Mouse (Mus musculus) heart, embryonic 14.5 days (tissue): Measurements from ENCODE around the gene Ift74. TPM values are rescaled to one million over a fixed set of nuclear protein-coding genes. Genes with fewer than 3 reads are reported as not detected.

Experiments
- ATAC-seq: fragments of 200-750 bp; cut with Nextera tagmentation; 2 replicates; pipeline ENCODE4 v1.8.0; 2017; ENCODE audit warnings: low read depth, moderate TSS enrichment; ENCODE audit not compliant: insufficient number of reproducible peaks, insufficient read depth, low FRiP score
- H3K27ac ChIP-seq, 2 experiments: fragments of 200-500 bp in 1 of 2; fragments of 300-500 bp in 1 of 2; sonication (generic) in 1 of 2; replicated peaks in 1 of 2; 2 replicates each; pipeline ENCODE4 v1.5.1; 2012 to 2014; ENCODE audit warnings: low read depth in 2 of 2, low read length in 2 of 2, control low read depth in 1 of 2, mild to moderate bottlenecking in 1 of 2, mixed read lengths in 1 of 2; ENCODE audit not compliant: control insufficient read depth in 1 of 2, insufficient read depth in 1 of 2
- H3K27me3 ChIP-seq: fragments of 300-500 bp; sonication (generic); 2 replicates; pipeline ENCODE4 v1.6.1; 2014; ENCODE audit warnings: mild to moderate bottlenecking, low read length, control low read depth; ENCODE audit not compliant: control insufficient read depth, insufficient read depth
- H3K36me3 ChIP-seq: fragments of 300-500 bp; sonication (generic); 2 replicates; pipeline ENCODE4 v1.6.1; 2014; ENCODE audit warnings: mild to moderate bottlenecking, control low read depth, low read length, mixed read lengths; ENCODE audit not compliant: control insufficient read depth, insufficient read depth
- H3K4me1 ChIP-seq, 2 experiments: fragments of 200-500 bp in 1 of 2; fragments of 300-500 bp in 1 of 2; sonication (generic) in 1 of 2; 2 replicates each; pipeline ENCODE4 v1.6.1; 2012 to 2014; ENCODE audit warnings: low read length in 2 of 2, control low read depth in 1 of 2, mixed read lengths in 1 of 2; ENCODE audit not compliant: control insufficient read depth in 2 of 2, insufficient read depth in 2 of 2
- H3K4me2 ChIP-seq: fragments of 300-500 bp; sonication (generic); 2 replicates; pipeline ENCODE4 v1.6.1; 2014; ENCODE audit warnings: mild to moderate bottlenecking, low read length
- H3K4me3 ChIP-seq, 2 experiments: fragments of 200-500 bp in 1 of 2; fragments of 300-500 bp in 1 of 2; sonication (generic) in 1 of 2; 2 replicates each; pipeline ENCODE4 v1.5.1; 2012 to 2014; ENCODE audit warnings: low read length in 2 of 2, mild to moderate bottlenecking in 2 of 2, control low read depth in 1 of 2, low read depth in 1 of 2, moderate library complexity in 1 of 2; ENCODE audit not compliant: control insufficient read depth in 1 of 2, insufficient read depth in 1 of 2
- H3K9ac ChIP-seq: fragments of 300-500 bp; sonication (generic); 2 replicates; pipeline ENCODE4 v1.6.1; 2014; ENCODE audit warnings: mild to moderate bottlenecking, low read length
- H3K9me3 ChIP-seq: fragments of 300-500 bp; sonication (generic); 2 replicates; pipeline ENCODE4 v1.6.1; 2016; ENCODE audit warnings: low read length, control low read depth; ENCODE audit not compliant: control insufficient read depth
- WGBS: fragments of 180-500 bp; shearing (Covaris S2); extraction: QIAGEN DNeasy Blood & Tissue Kit; methylation state at CpG from one replicate; pipeline ENCODE4 v1.1.7; 2014; 5-methylcytosine and 5-hydroxymethylcytosine counted together
- polyA plus RNA-seq: library from polyadenylated mRNA; unstranded; fragments of >200 nt; fragmentation: Nextera tagmentation; extraction: Ambion mirVana; gene quantifications from 2 replicates; pipeline ENCODE4 v1.2.1, GENCODE M21; 2014

The Ift74 gene
- polyA plus RNA-seq, 1 experiment from 2014 or later, result 15.1 TPM

GRCm38 (mm10) chr4:94692175-94692574 lies 77.9 kb downstream of the Ift74 start:
- H3K9ac ChIP-seq, result no peak overlapping the region
- WGBS, result 52% methylated on average over 2 of the region's 2 CpGs
- no peak for ATAC-seq
- no peak overlapping the region for H3K27ac ChIP-seq
- H3K27me3 ChIP-seq, result no peaks in the 10 kb centered on the region
- peaks cover 16% of the 10 kb centered on the region for H3K36me3 ChIP-seq
- H3K4me3 ChIP-seq, result no peak overlapping the region
- no peaks in the 10 kb centered on the region; a peak in 1 of 4 replicates for H3K4me1 ChIP-seq
- H3K9me3 ChIP-seq, result no peaks in the 10 kb centered on the region
- H3K4me2 ChIP-seq, result no peak overlapping the region

GRCm38 (mm10) chr4:94696368-94696767 lies 82.1 kb downstream of the Ift74 start:
- Histone ChIP-seq H3K9me3 (no peaks in the 10 kb centered on the region), H3K27me3 (no peaks in the 10 kb centered on the region), H3K9ac (no peak overlapping the region), H3K4me3 (no peak overlapping the region), H3K4me1 (no peaks in the 10 kb centered on the region; a peak in 1 of 4 replicates), H3K27ac (no peak overlapping the region), H3K4me2 (no peak overlapping the region), H3K36me3 (no peaks in the 10 kb centered on the region)
- no peak for ATAC-seq
- 51% methylated on average over 3 of the region's 3 CpGs for WGBS

- no peaks in the 10 kb centered on the region for H3K9me3 ChIP-seq
- H3K9ac ChIP-seq, result no peak overlapping the region
- no peaks in the 10 kb centered on the region for H3K36me3 ChIP-seq
- H3K27ac ChIP-seq, result no peak overlapping the region
- H3K4me2 ChIP-seq, result no peak overlapping the region
- WGBS, result 48% methylated on average over 2 of the region's 2 CpGs
- ATAC-seq, result no peak
- no peak overlapping the region for H3K4me3 ChIP-seq
- H3K27me3 ChIP-seq, result no peaks in the 10 kb centered on the region
- H3K4me1 ChIP-seq, result peaks cover 2 to 5% of the 10 kb centered on the region in 2 experiments; a peak in 3 of 4 replicates
Observed at GRCm38 (mm10) chr4:94711002-94711401, 96.7 kb downstream of the Ift74 start.

- H3K9ac ChIP-seq, result no peak overlapping the region
- no peak overlapping the region for H3K27ac ChIP-seq
- H3K9me3 ChIP-seq, result no peaks in the 10 kb centered on the region
- ATAC-seq, result no peak
- peaks cover 2 to 5% of the 10 kb centered on the region in 2 experiments; a peak in 3 of 4 replicates for H3K4me1 ChIP-seq
- no peak overlapping the region for H3K4me3 ChIP-seq
- no peaks in the 10 kb centered on the region for H3K36me3 ChIP-seq
- no peak overlapping the region for H3K4me2 ChIP-seq
- 55% methylated on average over 4 of the region's 4 CpGs for WGBS
- H3K27me3 ChIP-seq, result no peaks in the 10 kb centered on the region
Observed at GRCm38 (mm10) chr4:94711426-94711825, 97.1 kb downstream of the Ift74 start.

GRCm38 (mm10) chr4:94713741-94714140 lies 99.5 kb downstream of the Ift74 start:
- Histone ChIP-seq H3K4me3 (no peak overlapping the region), H3K4me2 (no peak overlapping the region), H3K36me3 (no peaks in the 10 kb centered on the region), H3K9me3 (no peaks in the 10 kb centered on the region), H3K27ac (no peak overlapping the region), H3K27me3 (no peaks in the 10 kb centered on the region), H3K4me1 (peaks cover 2 to 5% of the 10 kb centered on the region in 2 experiments; a peak in 3 of 4 replicates), H3K9ac (no peak overlapping the region)
- ATAC-seq, result no peak

GRCm38 (mm10) chr4:94715166-94715565 lies 100.9 kb downstream of the Ift74 start:
- peak; percentile 72 for ATAC-seq
- Histone ChIP-seq H3K4me1 (peaks cover 2 to 5% of the 10 kb centered on the region in 2 experiments; a peak in 3 of 4 replicates), H3K9me3 (no peaks in the 10 kb centered on the region), H3K4me3 (no peak overlapping the region), H3K27me3 (no peaks in the 10 kb centered on the region), H3K9ac (no peak overlapping the region), H3K36me3 (no peaks in the 10 kb centered on the region), H3K27ac (peak overlapping the region; percentile 49 to 53), H3K4me2 (peak overlapping the region; percentile 48)
- WGBS, result 29% methylated on average over 6 of the region's 6 CpGs

GRCm38 (mm10) chr4:94725799-94726198 lies 111.5 kb downstream of the Ift74 start:
- H3K9me3 ChIP-seq, result 0 out of 2 replicates have a peak, but pooled peaks cover 3% of the 10 kb centered on the region
- peaks cover 3 to 18% of the 10 kb centered on the region in 2 experiments; a peak in 2 of 4 replicates for H3K4me1 ChIP-seq
- H3K36me3 ChIP-seq, result no peaks in the 10 kb centered on the region
- H3K9ac ChIP-seq, result no peak overlapping the region
- WGBS, result 51% methylated on average over 4 of the region's 4 CpGs
- H3K4me3 ChIP-seq, result no peak overlapping the region
- ATAC-seq, result peak; percentile 64; the same call in 1 of the 2 replicates
- H3K27ac ChIP-seq, result peak overlapping the region in 1 of 2 experiments; percentile 62; a peak in 2 of 4 replicates
- H3K27me3 ChIP-seq, result no peaks in the 10 kb centered on the region
- H3K4me2 ChIP-seq, result no peak overlapping the region

GRCm38 (mm10) chr4:94732721-94733120 lies 118.4 kb downstream of the Ift74 start:
- ATAC-seq, result no peak
- H3K4me3 ChIP-seq, result no peak overlapping the region
- no peak overlapping the region for H3K27ac ChIP-seq
- no peaks in the 10 kb centered on the region for H3K27me3 ChIP-seq
- no peak overlapping the region for H3K4me2 ChIP-seq
- H3K36me3 ChIP-seq, result no peaks in the 10 kb centered on the region
- no peak overlapping the region for H3K9ac ChIP-seq
- peaks cover 0 to 6% of the 10 kb centered on the region in 2 experiments; a peak in 2 of 4 replicates for H3K4me1 ChIP-seq
- 0 out of 2 replicates have a peak, but pooled peaks cover 3% of the 10 kb centered on the region for H3K9me3 ChIP-seq
